Mouse (Mus musculus): ENCODE measurements around the gene Il1r2. TPM values are rescaled to one million over a fixed set of nuclear protein-coding genes. Genes with fewer than 3 reads are reported as not detected.

The Il1r2 gene
- polyA plus RNA-seq, 2 experiments, result 0.58 to 1.8 TPM

GRCm38 (mm10) chr1:40107971-40108749, 34.3 kb downstream of the Il1r2 start:
- no peaks in the 10 kb centered on the region for H3K27me3 ChIP-seq (ENCODE audit: control insufficient read depth, insufficient read depth, low read length)
- DNase-seq (ENCODE audit: low spot score) (no peak), ATAC-seq (ENCODE audit: low FRiP score, low read depth) (no peak)
- no peak for TF ChIP-seq POLR2A (IDR thresholded peaks at IDR 0.05; ENCODE audit: borderline replicate concordance, extremely low read depth, insufficient read depth, insufficient read length)
- H3K4me2 ChIP-seq (replicated peaks; ENCODE audit: low read depth, low read length, severe bottlenecking), result no peak overlapping the region
- H3K27ac ChIP-seq (replicated peaks; ENCODE audit: low read depth, low read length), result no peak overlapping the region
- H3K4me3 ChIP-seq (replicated peaks; ENCODE audit: low read length), result no peak overlapping the region
- H3K4me1 ChIP-seq (ENCODE audit: control insufficient read depth, insufficient read depth, low read length), result peaks cover 3% of the 10 kb centered on the region; the same call in 1 of the 2 replicates
- no peaks in the 10 kb centered on the region for H3K36me3 ChIP-seq (ENCODE audit: control insufficient read depth, insufficient read depth, low read length)
- H3K9ac ChIP-seq (ENCODE audit: low read depth, low read length, severe bottlenecking), result no peak overlapping the region
- H3K9me3 ChIP-seq (ENCODE audit: control insufficient read depth, low read length), result no peaks in the 10 kb centered on the region
- 84% methylated on average over 5 of the region's 5 CpGs for WGBS

- H3K4me2 ChIP-seq (replicated peaks; ENCODE audit: low read depth, low read length, severe bottlenecking), result no peak overlapping the region
- 48% methylated on average over 6 of the region's 6 CpGs for WGBS
- no peak for DNase-seq (ENCODE audit: low spot score)
- H3K36me3 ChIP-seq (ENCODE audit: control insufficient read depth, insufficient read depth, low read length), result no peaks in the 10 kb centered on the region
- H3K4me3 ChIP-seq (replicated peaks; ENCODE audit: low read length), result no peak overlapping the region
- no peaks in the 10 kb centered on the region for H3K27me3 ChIP-seq (ENCODE audit: control insufficient read depth, insufficient read depth, low read length)
- no peak for TF ChIP-seq POLR2A (IDR thresholded peaks at IDR 0.05; ENCODE audit: borderline replicate concordance, extremely low read depth, insufficient read depth, insufficient read length)
- no peak for ATAC-seq (ENCODE audit: low FRiP score, low read depth)
- H3K9me3 ChIP-seq (ENCODE audit: control insufficient read depth, low read length), result no peaks in the 10 kb centered on the region
- no peak overlapping the region for H3K27ac ChIP-seq (replicated peaks; ENCODE audit: low read depth, low read length)
- H3K9ac ChIP-seq (ENCODE audit: low read depth, low read length, severe bottlenecking), result no peak overlapping the region
- H3K4me1 ChIP-seq (ENCODE audit: control insufficient read depth, insufficient read depth, low read length), result peaks cover 3% of the 10 kb centered on the region; the same call in 1 of the 2 replicates
Measured at GRCm38 (mm10) chr1:40109736-40110135, 35.9 kb downstream of the Il1r2 start.

- no peak overlapping the region for H3K27ac ChIP-seq (replicated peaks; ENCODE audit: low read depth, low read length)
- no peak overlapping the region for H3K9ac ChIP-seq (ENCODE audit: low read depth, low read length, severe bottlenecking)
- DNase-seq (ENCODE audit: low spot score) (peak; percentile 56), ATAC-seq (ENCODE audit: low FRiP score, low read depth) (no peak)
- no peaks in the 10 kb centered on the region for H3K9me3 ChIP-seq (ENCODE audit: control insufficient read depth, low read length)
- no peak overlapping the region for H3K4me3 ChIP-seq (replicated peaks; ENCODE audit: low read length)
- H3K27me3 ChIP-seq (ENCODE audit: control insufficient read depth, insufficient read depth, low read length), result no peaks in the 10 kb centered on the region
- H3K4me1 ChIP-seq (ENCODE audit: control insufficient read depth, insufficient read depth, low read length), result 0 out of 2 replicates have a peak, but pooled peaks cover 6% of the 10 kb centered on the region
- no peak overlapping the region for H3K4me2 ChIP-seq (replicated peaks; ENCODE audit: low read depth, low read length, severe bottlenecking)
- 35% methylated on average over 8 of the region's 8 CpGs for WGBS
- no peaks in the 10 kb centered on the region for H3K36me3 ChIP-seq (ENCODE audit: control insufficient read depth, insufficient read depth, low read length)
- no peak for TF ChIP-seq POLR2A (IDR thresholded peaks at IDR 0.05; ENCODE audit: borderline replicate concordance, extremely low read depth, insufficient read depth, insufficient read length)
Measured at GRCm38 (mm10) chr1:40115271-40115670, 41.4 kb downstream of the Il1r2 start.

- no peak for TF ChIP-seq POLR2A (IDR thresholded peaks at IDR 0.05; ENCODE audit: borderline replicate concordance, extremely low read depth, insufficient read depth, insufficient read length)
- WGBS, result 9% methylated on average over 8 of the region's 8 CpGs
- no peak overlapping the region for H3K4me2 ChIP-seq (replicated peaks; ENCODE audit: low read depth, low read length, severe bottlenecking)
- H3K4me3 ChIP-seq (replicated peaks; ENCODE audit: low read length), result no peak overlapping the region
- no peaks in the 10 kb centered on the region for H3K36me3 ChIP-seq (ENCODE audit: control insufficient read depth, insufficient read depth, low read length)
- 0 out of 2 replicates have a peak, but pooled peaks cover 6% of the 10 kb centered on the region for H3K4me1 ChIP-seq (ENCODE audit: control insufficient read depth, insufficient read depth, low read length)
- no peaks in the 10 kb centered on the region for H3K27me3 ChIP-seq (ENCODE audit: control insufficient read depth, insufficient read depth, low read length)
- H3K9ac ChIP-seq (ENCODE audit: low read depth, low read length, severe bottlenecking), result no peak overlapping the region
- no peaks in the 10 kb centered on the region for H3K9me3 ChIP-seq (ENCODE audit: control insufficient read depth, low read length)
- peak; percentile 67 for ATAC-seq (ENCODE audit: low FRiP score, low read depth)
- peak; percentile 87 for DNase-seq (ENCODE audit: low spot score)
- no peak overlapping the region for H3K27ac ChIP-seq (replicated peaks; ENCODE audit: low read depth, low read length)
Measured at GRCm38 (mm10) chr1:40116422-40116821, 42.5 kb downstream of the Il1r2 start.

GRCm38 (mm10) chr1:40117565-40117964, 43.7 kb downstream of the Il1r2 start:
- Histone ChIP-seq H3K27me3 (ENCODE audit: control insufficient read depth, insufficient read depth, low read length) (no peaks in the 10 kb centered on the region), H3K9ac (ENCODE audit: low read depth, low read length, severe bottlenecking) (no peak overlapping the region), H3K4me1 (ENCODE audit: control insufficient read depth, insufficient read depth, low read length) (0 out of 2 replicates have a peak, but pooled peaks cover 6% of the 10 kb centered on the region), H3K4me2 (replicated peaks; ENCODE audit: low read depth, low read length, severe bottlenecking) (no peak overlapping the region), H3K9me3 (ENCODE audit: control insufficient read depth, low read length) (no peaks in the 10 kb centered on the region), H3K36me3 (ENCODE audit: control insufficient read depth, insufficient read depth, low read length) (no peaks in the 10 kb centered on the region), H3K27ac (replicated peaks; ENCODE audit: low read depth, low read length) (no peak overlapping the region), H3K4me3 (replicated peaks; ENCODE audit: low read length) (no peak overlapping the region)
- 28% methylated on average over 10 of the region's 10 CpGs for WGBS
- no peak for TF ChIP-seq POLR2A (IDR thresholded peaks at IDR 0.05; ENCODE audit: borderline replicate concordance, extremely low read depth, insufficient read depth, insufficient read length)
- ATAC-seq (ENCODE audit: low FRiP score, low read depth), result no peak
- peak; percentile 23 for DNase-seq (ENCODE audit: low spot score)
